Mouse (Mus musculus): Measurements from ENCODE around the gene Tulp3.
"Not testable (repeated sequence)": the region's sequence is repeated elsewhere in the genome, so short reads cannot be mapped to it uniquely, and the experiment has no call there.

The Tulp3 gene

GRCm38 (mm10) chr6:128355726-128356416, at the start of gene Tulp3:
Gene Tulp3, minus strand, starts transcription at chr6:128355851.
- peak; percentile 92 for DNase-seq

DNA sequence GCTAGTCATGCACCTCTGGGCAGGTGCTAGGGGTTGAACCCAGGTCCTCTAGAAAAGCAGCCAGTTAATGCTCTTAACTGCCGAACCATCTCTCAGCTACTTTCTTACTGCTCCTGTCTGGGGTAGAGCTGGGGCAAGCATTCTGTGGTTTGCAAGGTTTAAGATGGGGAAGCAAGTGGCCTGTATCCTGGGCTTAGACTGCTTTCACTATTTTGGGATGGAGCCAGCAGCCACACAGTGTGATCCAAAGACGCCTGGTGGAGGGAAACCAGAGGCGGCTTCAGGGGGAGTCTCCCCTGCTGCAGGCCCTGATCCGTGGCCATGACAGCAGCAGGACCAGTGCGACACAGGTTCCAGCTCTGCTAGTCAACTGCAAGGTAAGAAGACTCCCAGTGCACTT, 49.1 kb upstream of the Tulp3 start:
- DNase-seq: no peak

GRCm38 (mm10) chr6:128399421-128400185, 44.0 kb upstream of the Tulp3 start:
- DNase-seq: no peak

- no peak for DNase-seq
Measured at GRCm38 (mm10) chr6:128398996-128399395, 43.3 kb upstream of the Tulp3 start, which contains the start of gene Nrip2. Gene Nrip2, plus strand, starts transcription at chr6:128399296.

DNA sequence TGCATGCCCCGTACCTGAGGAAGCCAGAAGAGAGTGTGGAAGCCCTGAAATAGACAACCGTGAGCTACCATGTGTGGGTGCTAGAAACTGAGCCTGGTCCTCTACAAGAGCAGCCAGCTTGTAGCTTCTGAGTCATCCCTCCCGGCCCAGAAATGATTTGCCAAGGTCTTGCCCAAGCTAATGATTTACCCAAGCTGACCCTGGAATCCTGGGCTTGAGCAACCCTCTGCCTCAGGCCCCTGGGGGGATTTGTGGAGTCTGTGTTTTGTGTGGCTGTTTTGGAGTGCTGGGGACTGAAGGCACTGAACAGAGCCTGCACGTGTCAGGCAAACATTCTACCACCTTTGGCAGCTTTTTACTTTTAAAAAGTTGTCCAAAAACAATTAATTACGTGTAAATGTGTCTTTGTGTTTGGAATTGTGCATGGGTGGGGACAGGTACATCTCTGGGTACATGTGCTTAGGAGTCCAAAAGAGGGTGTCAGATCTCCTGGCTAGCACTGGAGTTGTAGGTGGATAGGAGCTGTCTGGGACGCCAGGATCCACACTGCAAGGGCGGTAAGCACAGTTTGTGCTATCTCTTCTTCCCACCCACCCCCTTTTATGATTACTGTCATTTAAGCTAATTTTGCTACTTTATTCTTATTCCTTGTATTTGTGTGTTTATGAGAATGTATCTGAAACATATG, 42.1 kb upstream of the Tulp3 start:
- no peak for DNase-seq

DNA sequence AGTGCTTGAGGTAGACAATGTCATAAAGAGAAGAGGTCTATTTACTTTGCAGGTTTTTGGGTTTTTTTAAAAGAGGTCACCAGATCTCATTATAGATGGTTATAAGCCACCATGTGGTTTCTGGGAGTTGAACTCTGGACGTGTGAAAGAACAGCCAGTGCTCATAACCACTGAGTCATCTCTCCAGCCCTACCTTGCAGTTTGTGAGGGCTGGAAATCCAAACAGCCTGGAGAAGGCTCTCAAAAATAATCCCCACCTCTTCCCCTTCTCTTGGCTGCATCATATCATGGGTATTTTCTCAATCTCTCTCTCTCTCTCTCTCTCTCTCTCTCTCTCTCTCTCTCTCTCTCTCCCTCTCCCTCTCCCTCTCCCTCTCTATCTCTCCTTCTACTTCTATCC, 35.0 kb upstream of the Tulp3 start:
- DNase-seq: no peak

DNA sequence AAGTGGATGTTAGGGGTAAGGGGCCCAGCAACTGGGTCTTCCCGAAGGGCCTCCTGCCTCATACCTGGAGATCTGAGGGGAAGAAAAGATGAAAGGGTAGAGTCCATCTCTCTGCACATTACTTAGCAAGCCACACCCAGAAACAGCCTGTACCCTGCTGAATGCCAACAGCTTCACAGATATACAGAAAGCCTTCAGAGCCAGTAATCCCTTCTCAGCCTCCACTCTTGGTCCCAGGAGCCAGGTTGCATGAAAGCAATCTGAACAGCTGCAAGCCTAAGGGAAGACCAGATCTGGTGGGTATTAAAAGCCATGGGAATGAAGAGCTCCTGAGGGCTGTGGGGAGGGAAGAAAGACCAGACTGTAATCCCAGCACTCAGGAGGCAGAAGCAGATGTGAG, 33.5 kb upstream of the Tulp3 start:
- no peak for DNase-seq

- DNase-seq: no peak
Measured at GRCm38 (mm10) chr6:128385026-128385425, 29.4 kb upstream of the Tulp3 start.

GRCm38 (mm10) chr6:128383752-128384151, 28.1 kb upstream of the Tulp3 start:
- DNase-seq: no peak

DNA sequence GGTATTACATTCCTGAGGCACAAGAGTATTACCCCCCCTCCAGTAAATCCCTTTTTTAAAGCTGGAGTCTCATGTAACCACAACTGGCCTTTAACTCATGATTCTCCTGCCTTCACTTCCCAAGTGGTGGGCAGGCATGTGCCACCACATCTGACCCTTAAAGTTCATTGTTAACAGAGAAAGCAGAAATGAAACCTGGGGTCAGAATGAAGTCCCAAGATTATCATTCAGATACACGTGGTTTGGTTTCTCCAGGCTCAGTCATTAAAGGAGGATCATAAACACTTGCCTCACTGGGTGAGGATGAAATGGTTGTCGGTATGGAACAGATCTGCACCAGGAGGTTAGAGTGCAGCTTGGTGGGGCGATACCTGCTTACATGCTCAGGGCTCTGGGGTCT, 25.6 kb upstream of the Tulp3 start:
- DNase-seq: no peak

DNA sequence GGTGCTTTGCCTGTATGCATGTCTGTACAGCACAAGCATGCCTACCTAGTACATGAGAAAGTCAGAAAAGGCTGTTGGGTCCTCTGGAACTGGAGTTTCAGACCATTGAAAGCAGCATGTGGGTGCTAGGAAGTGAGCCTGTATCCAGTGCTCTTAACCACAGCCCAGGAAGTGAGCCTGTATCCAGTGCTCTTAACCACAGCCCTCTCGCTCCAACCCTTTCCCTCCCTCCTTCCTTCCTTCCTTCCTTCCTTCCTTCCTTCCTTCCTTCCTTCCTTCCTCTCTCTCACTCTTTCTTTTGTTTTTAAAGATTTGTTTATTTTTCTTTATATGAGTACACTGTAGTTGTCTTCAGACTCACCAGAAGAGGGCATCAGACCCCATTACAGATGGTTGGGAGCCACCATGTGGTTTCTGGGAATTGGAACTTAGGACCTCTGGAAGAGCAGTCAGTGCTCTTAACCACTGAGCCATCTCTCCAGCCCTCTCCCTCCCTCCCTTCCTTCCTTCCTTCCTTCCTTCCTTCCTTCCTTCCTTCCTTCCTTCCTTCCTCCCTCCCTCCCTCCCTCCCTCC, 25.0 kb upstream of the Tulp3 start:
- not testable (repeated sequence) for DNase-seq

- DNase-seq: no peak
Measured at GRCm38 (mm10) chr6:128379636-128380035, 24.0 kb upstream of the Tulp3 start.

- DNase-seq: no peak
Measured at GRCm38 (mm10) chr6:128376371-128377085, 20.9 kb upstream of the Tulp3 start.

DNA sequence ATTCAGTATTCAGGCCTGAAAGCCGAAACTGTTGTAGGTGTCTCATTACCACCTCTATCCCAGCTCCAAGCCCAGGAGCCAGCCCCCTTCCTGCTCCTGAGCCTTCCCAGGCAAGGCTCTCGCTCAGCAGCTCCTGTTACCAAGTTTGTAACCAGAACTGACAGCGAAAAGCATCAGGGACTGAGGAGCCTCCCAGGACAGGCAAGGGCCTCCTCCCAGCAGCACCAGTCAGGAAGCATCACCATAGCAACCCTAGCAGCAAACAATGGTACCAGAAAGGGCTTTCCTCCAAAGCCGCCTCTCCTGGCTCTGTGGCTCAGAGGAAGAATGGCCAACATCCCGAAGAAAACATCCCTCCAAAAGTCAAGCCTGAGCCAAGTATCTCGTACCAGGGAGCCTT, 19.5 kb upstream of the Tulp3 start, which contains the start of the genes Tex52 and Gm44596:
Gene Tex52, plus strand, starts transcription at position 265 of the 400 bp plus-strand sequence.
Gene Gm44596, plus strand, starts transcription at position 312 of the 400 bp plus-strand sequence.
- DNase-seq: no peak

- no peak for DNase-seq
Measured at GRCm38 (mm10) chr6:128370040-128370439, 14.4 kb upstream of the Tulp3 start.

DNA sequence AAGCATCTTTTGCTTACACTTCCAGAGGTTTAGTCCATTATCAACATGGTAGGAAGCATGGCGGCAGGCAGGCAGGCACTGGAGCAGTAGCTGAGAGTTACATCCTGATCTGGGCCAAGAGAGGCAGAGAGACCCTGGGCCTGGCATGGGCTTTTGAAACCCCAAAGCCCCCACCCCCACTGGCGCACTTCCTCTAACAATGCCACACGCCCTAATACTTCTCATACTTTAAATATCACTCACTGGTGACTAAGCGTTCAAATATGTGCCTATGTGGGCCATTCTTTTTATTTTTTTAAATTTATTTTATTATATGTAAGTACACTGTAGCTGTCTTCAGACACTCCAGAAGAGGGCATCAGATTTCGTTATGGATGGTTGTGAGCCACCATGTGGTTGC, 10.8 kb upstream of the Tulp3 start:
- no peak for DNase-seq

DNA sequence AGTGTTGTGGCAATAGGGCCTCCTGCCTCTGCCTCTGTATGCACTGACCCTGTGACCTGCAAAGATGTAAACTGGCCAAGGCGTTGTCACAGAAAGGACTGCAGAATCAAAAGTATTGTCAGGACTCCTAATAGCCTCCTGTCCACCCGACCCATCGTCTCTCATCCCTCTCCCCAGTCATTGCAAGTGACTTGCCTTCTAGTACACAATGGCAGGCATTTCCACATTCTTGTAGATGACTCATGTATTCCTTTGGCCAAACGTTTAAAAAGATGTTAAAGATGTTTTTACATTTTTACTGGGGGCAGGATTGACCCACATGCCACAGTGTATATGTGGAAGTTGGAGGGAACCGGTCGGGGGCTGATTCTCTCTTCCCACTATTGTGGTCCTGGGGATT, 9.1 kb upstream of the Tulp3 start:
- no peak for DNase-seq

DNA sequence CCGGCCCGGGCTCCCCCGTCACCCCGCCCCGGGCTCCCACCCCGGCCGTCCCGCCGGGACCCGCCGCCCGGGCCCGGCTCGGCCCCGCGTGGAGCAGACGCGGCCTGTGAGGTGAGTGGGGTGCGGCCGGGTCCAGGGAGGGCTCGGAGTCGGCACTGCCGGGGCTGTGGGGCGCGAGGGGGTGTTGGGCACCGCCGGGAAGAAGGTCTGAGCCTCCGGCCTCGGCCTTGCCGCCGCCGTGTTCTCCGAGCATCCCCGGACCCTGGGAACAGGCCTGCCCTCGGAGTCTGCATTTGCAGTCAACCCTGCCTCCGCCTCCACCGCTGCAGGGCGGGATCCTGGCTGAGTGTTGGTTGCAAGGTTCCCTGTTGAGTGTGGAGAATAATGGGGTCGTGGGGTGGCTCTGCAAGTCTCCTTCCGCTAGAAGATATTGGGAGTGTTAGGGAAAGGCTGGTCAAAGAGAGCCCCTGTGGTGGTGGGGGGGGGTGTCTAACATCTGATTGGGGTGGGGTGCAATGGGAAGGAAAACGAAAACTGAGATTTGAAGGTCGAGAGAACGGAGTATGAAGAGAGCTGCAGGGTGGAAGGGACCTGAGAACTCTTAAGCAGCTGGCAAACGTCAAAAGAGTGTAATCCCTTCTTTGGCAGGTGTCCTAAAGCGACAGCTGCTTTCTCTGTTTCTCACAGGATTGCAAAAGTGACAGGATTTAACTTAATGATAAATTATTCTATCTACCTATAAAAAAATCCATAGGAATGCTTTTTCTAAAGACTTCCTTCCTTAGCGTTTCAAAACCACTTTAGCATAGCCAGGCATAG, 7.6 kb upstream of the Tulp3 start:
- DNase-seq: no peak

- DNase-seq: peak; percentile 89
Measured at GRCm38 (mm10) chr6:128362381-128363006, 6.8 kb upstream of the Tulp3 start, which contains the start of the genes Rhno1 and Foxm1. Gene Rhno1, minus strand, starts transcription at chr6:128362911. Gene Foxm1, plus strand, starts transcription at chr6:128362967.

DNA sequence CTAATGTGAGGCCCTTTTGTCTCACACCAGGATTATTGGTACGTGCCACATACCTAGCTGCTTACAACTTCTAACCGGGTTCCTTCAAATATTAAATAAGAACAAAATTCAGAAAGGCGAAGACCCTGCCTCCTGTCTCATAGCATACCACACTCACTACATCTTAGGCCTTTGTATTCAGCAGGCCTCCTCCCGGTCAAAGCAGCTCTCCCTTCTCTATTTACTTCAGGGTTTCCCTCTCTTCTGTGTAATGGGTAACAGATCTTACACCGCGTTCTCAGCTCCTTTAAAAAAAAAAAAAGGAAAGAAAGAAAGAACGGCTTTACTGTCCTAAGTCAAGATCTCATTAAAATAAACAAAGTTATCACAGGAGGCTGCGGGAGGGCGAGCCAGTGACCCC, 6.2 kb upstream of the Tulp3 start:
- DNase-seq: no peak

- DNase-seq: peak; percentile 74
Measured at GRCm38 (mm10) chr6:128358999-128359398, 3.3 kb upstream of the Tulp3 start.

Data from thymus, postnatal 14 days (tissue).